Mouse (Mus musculus): ENCODE data around the gene Tuft1.

The Tuft1 gene

GRCm38 (mm10) chr3:94591066-94591465 is 67.6 kb downstream of the Tuft1 start:
- DNase-seq: no peak

- DNase-seq: no peak
Measured at GRCm38 (mm10) chr3:94587962-94588361, 70.7 kb downstream of the Tuft1 start.

DNA sequence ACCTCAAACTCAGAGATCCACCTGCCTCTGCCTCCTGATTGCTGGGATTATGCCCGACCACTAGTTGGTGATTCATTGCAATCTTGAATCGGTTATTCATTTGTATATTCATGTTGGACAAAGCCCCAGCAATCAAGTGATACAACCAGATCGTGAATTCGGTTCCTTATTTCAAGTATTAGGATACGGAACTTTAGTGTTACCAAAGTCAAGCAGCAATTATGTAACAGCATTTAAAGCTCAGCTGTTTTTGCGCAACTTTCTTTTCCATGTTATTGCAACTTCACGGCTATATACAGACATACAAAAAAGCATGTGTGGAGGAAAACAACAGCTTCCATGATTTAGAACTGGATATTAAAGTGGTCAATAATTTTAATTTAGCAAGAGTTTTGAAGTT is 75.7 kb downstream of the Tuft1 start:
- no peak for DNase-seq

- peak; percentile 92 for DNase-seq
Measured at GRCm38 (mm10) chr3:94582456-94582891, 76.2 kb downstream of the Tuft1 start, which contains the start of gene Snx27. Snx27 (minus strand) TSS chr3:94582716.

DNA sequence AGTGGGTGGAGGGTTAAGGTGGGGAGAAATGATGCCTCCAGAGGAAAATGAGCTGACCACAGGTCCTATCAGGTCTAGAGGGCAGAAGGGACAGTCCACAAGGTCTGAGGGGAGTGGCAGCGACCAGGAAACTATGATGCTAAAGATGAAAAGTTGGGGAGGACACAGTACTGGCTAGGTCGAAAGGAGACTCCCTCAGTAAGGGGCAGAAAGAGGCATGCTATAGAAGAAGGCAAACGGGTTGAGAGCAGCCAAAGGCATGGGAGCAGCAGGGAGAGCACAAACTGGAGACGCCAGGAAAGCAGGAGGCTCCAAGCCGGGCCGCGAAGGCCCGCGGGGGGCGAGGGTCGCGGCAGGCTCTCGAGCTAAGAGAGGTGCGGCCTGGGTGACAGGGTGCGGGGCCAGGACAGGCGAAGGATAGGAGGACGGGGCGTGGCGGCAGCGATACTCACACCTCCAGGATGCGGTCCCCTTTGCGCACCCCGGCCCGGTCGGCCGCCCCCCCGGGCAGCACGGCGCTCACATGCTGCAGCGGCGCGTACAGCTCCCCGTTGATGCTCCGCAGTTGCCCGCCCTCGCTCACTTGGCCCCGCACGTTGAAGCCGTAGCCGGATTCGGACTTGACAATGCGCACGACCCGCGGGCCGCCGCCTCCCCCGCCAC is 76.7 kb downstream of the Tuft1 start:
- no peak for DNase-seq

DNA sequence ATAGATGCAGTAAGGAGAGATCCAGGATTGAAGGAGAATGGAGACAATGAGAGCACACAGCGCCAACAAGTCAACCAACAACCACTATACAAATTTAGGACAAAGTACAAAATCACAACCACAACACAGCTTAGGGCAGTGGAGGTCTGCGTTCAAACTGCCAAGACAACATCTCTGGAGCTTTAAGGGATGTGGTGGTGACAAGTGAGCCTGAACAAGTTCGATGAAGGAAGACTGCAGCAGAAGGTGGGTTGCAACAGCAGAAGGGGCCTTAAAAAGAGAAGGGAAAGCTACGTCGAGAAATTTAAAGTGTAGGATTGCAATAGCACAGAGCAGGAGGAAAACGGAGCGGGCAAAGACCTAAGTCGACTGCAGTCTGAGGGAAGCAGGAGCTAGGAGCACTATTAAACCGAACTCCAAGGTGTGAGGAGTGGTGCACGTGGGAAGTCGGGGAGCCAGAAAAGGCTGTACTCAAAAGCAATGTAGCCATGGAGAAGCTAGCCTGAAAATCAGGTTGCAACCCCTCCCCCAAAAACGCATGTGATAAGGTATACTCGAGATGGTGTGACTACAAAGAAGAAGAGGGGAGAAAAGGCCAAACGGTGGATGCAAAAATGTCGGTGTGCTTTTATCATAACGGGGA is 77.4 kb downstream of the Tuft1 start:
- DNase-seq: peak; percentile 29

DNA sequence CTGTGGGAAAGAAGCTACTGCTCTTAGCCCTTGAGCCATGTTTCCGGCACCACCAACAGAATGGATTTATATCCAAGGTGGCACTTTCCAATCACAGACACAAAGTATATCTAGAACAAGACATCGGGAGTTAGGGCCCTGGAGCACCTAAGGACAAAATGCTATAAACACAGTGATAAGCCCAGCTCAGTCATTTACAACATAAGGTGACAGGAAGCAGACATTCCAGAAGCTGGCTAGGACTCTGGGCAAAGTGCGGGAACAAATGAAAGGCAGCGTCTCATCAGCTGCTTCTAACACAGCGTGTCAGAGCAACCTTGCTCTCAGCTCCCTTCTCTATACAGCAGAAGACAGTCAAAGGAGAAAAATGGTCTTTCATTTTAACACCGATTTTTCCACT is 84.2 kb downstream of the Tuft1 start:
- DNase-seq: no peak

DNA sequence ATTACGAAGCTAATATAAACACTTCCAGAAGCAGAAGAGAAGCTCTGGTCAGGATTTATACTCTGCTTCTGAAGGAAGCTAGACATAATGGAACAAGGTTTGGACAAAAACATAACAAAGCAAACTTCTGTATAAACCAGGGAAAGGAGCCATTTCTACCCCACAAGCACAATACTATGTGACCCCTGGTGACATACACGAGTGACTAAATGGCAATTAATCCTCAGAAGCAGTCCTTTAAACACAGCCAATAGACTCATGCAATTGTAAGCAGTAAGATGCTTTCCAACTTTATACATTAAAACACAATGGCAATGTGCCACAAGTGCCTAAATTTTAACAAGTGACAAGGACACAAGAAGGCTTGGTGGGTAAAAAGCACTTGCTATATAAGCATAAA is 91.4 kb downstream of the Tuft1 start:
- DNase-seq: no peak

DNA sequence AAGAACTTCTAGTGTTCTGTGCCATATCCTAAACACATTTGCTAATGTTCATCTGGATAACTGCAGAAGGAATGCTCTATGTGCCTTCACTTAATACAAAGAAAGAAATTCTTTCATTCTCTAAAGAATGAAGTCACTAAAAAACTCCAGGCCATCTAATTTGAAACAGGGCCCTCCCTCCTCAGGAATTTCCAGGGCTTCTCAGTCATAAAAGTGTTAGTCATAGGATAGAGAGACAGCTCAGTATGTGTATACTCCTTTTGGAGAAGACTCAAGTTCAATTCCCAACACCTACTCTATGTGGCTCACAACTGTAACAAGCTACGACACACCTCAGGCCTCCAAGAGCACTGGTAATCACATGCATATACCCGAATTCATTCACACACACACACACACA is 93.1 kb downstream of the Tuft1 start:
- no peak for DNase-seq

DNA sequence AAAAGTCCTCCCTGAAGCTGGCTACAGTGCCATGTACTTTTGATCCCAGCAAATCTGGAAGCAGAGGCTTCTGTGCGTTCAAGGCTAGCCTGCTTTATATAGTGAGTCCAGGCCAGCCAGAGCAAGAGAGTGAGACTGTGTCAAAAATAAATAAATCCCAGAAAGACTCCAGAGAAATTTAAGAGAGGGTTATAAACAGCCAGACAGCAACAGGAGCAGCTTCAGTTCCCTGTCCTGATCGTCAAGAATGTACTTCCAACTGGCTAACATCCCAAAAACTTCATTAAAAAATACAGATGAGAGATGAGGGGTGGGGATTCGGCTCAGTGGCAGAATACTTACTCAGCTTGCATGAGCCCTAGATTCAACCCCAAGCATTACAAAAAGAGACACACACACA is 93.5 kb downstream of the Tuft1 start:
- DNase-seq: no peak

DNA sequence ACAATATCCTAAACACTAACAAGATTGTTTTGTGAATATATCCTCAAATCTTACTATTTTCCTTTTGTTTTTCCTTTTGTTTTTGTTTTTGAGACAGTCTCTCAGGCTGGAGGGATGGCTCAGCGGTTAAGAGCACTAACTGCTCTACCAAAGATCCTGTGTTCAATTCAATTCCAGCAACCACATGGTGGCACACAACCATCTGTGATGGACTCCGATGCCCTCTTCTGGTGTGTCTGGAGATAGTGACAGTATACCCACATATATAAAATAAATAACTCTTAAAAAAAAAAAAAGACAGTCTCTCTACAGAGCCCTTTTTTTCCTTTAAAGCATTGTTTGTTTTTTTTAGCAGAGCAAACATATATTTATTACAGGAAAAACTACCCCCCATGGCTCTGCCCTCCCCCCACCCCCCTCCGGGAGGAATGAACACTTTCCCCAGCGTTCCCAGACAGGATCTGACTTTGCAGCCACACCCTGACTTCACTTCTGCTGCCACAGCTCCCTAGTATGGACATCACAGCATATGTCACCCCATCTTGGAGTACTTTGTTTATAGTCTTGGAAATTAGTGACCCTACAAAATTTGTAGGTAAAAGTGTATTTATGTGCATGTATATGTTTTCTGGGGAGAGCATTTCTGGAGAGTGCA is 94.2 kb downstream of the Tuft1 start:
- no peak for DNase-seq

DNA sequence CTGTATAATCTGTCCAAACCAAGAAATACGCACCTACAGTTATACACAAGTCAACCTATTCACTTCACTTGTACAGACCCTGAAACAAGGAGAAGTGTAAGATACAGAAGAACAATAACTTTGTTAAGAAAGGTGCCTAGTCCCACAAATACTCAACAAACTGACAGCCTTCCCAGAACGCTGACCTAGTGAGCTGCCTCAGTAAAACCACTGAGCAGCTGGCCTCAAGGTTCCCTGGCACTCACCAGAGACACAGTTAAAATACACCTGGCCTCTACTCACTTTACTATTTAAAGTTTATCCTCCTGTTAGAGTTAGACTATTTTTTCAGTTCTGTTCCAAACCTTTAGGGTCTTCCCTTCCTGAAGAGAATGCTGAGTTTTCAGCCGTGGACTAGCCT is 95.5 kb downstream of the Tuft1 start:
- no peak for DNase-seq

All from kidney, adult 9 months (tissue).